Mouse (Mus musculus): ENCODE data around the gene Itgb5.

Itgb5 gene

DNA sequence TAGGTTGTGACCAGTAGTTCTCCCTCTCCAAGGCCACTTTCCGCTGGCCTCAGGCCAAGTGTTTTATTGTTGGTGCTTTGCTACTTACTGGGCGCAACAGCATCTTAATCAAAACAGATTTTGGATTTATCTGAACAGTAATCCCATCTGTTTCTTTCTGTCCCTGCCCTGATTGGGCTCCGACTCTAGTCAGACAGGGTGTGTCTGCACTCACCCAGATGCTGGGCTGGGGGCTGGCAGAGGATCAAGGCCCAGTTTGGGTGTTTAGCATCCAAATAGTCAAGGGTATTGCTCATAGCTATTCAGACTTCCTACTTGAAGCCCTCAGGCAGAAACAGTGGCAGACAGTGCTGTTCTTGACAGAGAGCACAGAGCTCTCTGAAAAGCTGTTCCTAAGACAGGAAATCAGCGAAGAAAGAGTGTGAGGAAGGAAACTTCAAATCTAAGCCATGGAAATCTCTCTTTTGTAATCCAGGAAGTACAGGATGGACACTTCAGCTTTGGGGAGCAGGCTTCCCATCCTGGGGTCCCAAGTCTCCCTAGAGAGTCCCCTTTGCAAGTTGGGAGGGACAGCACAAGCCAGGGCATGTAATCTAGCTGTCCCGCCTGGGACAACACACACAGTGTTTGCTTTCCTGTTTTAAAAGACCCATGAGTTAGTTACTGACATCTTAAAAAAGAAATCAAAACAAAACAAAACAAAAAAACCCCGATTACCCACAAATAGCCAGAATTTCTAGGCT, 48.7 kb downstream of the Itgb5 start:
- DNase-seq (ENCODE audit: low spot score) = peak; percentile 65

DNA sequence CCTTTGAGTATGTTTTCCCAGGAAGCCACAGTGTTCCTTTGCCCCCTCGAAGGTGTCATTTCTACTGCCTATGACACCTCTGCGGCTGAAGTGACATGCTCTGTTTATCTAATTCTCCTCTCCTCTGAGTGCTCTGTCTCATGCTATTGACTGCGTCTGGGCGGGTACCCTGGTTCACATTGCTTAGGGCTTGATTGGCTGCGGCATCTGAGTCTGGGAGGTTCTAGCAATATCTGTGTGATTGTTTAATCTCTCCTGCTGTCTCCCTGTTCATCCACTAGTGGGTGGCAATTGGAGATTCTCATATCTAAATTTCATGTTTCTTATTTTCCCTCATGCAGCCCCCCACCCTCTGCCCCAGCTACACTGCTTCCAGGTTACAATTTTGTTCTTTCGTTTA, 49.6 kb downstream of the Itgb5 start:
- no peak for DNase-seq (ENCODE audit: low spot score)

DNA sequence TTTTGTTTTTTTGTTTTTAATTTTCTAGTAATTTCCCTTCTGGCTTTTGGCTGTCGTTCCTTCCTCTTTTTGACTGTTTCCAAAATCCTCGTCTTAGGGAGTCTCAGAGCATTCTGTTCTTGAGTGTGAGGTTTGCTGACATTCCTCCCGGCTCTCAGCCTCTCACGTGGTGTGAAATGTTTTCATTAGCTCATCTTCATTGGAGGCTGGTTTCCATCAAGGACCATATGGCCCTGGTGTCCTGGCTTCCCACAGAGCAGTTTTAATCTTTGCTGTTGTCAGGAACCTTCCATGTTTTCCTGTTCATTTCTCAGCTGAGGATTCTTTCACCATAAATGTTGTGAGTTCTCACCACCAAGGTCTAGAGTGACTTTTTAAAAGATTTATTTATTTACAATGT, 50.1 kb downstream of the Itgb5 start:
- no peak for DNase-seq (ENCODE audit: low spot score)

DNA sequence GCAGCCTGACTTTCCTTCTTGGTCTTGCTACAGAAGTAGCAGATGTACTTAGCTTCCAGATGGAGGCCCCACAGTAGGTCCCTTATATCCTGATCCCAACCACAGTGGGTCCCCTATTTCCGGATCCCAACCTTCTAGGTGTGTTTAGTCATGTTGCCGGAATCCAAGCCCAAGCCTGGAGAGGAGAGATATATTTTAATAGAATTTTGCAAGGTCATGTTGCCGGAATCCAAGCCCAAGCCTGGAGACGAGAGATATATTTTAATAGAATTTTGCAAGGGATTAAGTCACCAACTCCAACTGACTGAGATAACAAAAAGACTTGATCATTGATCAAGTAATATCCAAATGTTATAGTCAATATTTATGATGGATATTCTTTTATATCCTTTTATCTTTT, 51.3 kb downstream of the Itgb5 start:
- no peak for DNase-seq (ENCODE audit: low spot score)

DNA sequence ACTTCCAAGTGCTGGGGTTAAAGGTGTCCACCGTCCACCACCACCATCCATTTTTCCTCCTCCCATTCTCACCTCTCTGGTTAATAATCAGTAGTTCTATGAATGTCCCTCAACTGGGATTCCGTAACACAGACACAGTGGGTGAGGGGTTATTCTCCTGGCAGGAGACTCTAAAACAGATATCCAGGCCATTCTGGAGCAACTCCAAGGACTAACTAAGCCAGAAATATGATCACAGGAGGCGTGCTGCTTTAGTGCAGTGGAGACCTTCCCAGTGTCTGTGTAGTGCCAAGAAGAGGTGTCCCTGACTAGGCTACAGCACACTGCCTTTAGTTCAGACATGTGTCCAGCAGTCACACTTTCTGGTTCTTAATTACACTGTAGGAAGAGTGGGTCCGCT, 53.1 kb downstream of the Itgb5 start:
- DNase-seq (ENCODE audit: low spot score) = no peak

DNA sequence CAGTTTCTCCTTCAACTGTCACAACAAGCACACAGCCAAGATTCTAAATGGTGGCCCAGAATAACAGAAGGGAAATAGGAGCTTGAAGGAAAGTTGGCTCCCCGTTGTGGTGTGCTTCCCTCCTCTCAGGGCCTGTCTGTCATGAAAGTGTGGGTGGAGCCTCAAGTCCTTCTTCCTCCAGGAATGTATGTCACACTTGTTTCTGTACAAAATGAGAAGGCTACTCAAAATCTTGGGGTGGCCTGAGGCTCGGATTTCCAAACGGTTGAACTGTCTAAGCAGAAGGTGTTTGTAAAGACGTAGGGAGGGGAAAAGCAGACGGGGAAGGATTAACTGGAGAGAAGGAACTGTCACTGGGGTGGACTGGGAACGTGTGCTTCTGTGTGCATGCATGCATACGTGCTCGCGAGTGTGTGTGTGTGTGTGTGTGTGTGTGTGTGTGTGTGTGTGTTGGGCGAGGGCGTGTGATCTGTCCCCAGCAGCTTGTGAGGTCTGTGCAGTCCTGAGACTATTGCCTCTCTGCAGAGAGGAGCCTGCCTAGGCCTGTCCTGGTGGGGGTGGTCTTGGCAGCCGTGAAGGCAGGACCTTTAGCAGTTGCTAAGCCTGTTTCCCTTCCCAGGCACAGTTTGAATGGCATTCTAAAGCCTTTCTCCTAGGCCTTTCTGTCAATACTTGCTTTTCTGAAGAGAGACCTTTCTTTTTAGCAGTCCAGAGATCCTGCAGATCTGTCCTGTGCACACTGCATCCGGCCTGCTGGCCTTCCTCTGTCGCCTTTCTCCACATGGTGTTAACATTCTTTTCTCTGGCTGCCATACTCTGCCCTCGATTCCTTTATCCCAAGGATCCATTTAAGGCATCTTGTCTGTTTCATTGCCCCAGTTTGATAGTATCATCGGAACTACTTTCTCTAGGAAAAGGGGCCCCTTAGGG, 53.8 kb downstream of the Itgb5 start:
- peak; percentile 45 for DNase-seq (ENCODE audit: low spot score)

DNA sequence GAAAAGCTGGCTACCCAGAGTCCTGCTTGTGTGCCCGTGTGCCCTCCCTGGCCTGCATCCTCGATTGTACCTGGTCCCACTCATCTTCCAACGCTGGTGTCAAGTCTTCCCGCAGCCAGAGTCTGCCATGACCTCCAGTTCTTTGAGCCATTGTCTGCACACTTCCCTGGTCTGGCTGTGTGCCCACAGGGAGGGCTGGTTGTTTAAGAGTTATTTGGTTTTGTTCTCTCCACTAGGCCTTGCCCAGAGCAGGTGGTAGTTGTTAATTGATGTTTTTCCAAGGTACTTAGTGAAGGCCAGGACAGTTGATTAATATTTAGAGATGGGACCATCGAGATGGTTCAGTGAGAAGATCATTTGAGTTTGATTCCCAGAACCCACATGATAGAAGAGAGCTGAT, 54.7 kb downstream of the Itgb5 start:
- no peak for DNase-seq (ENCODE audit: low spot score)

DNA sequence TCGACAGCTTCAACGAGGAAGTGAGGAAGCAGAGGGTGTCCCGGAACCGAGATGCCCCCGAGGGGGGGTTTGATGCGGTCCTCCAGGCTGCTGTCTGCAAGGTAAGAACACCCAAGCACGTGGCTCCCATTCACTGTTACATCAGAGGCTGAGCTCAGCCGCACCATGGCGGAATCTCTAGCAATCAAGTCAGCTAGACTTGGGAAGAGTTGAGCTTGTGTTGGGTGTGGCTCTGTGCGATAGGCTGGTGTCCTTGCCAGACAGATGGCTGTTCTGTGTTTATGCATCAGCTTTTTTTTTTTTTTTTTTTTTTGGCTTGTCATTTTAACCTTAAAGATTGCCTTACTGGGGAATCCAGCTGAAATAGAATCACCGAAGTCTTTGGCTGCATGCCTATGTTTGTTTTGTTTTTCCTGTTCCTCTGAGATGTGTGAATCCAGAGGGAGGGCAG, 55.6 kb downstream of the Itgb5 start:
- no peak for DNase-seq (ENCODE audit: low spot score)

DNA sequence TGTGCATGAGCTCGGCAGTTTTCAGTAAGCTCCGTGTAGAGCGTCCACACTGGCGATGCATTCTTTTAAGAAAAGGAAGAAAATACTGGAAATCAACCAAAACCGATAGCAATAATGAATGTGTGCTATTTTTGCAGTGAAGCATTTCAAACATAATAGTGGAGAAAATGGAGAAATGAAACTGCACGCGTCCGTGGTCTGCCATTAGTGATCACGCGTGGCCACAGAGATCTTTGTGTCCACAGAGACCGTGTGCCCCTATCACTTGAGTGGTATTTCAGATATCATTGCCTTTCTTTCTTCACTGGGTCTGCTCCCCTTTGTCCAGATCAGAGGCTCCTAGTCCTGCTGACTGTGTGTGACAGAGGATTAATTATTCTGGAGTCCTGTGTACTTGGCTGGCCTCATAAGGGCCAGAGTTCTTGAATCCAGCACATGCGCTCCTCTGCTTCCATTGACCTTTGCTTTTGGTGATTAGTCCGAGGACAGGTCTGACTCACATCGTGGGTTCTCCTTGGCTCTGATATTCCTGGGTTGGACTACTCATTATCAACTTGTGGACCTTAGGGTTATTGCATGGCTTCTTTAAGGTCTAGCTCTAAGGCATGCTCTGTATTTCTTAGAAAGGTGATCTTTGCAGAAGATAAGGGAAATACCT, 56.3 kb downstream of the Itgb5 start:
- DNase-seq (ENCODE audit: low spot score) = no peak

DNA sequence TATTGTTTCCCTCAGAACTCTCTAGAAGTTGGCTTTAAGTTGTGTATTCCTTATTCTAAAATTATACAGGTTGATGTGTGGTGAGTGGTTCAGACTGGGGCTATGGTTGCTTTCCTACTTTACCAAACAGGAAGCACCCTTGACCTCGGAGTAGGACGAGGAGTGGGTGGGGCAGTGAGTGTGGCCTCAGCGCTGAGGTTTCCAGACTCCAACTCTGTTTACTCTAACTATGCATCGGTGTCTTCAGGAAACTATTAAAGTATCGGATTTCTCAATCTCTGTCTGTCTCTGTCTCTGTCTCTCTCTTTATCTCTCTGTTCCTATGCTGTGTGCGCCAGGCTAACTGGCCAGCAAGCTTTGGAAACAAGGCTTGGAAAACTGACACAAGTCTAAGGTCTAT, 57.2 kb downstream of the Itgb5 start:
- DNase-seq (ENCODE audit: low spot score) = no peak

DNA sequence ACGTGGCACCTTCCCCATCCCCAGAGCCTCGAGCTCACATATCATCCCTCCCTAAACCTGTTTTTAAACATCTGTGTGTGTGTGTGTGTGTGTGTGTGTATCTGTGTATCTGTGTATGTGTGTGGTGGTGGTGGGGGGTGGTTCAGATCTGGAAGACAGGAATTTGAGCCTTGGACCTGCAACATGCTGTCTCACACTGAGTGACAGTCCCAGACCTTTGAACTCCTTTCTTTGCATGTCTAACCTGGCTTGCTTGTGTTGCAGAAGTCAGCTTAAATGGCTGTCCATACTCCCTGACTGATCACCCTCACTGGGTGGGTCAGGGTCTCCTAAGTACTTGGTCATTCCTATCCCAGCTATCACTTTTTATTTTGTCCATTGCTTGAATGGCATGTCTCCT, 58.5 kb downstream of the Itgb5 start:
- DNase-seq (ENCODE audit: low spot score) = no peak

DNA sequence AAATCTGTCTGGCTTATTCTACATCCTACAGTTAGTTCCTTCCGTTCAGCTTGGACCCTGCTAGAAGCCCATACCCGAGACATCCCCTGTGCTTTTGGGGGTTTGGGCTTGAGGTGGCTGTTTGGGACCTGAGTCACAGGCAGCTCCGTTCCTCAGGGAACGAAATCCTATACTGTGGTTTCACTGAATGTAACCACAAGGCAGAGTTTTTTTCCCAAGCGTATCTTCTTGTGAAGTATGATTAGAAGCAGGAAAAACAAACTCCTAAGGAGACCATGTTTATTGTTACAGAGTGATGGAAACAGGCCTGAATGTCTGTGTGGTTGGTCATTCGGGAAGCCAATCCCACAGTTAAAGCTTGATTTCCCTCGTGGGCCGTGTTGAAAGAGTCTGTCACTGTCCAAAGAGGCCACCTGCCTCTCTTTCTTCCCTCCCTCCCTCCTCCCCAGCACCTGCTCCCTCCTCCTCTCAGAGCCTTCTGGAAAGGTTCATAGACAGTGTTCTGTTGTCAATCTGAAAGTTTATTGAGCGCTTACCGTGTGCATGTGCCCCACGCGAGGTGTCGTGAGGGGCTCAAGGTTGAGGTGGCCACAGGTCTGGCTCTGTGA, 59.6 kb downstream of the Itgb5 start:
- no peak for DNase-seq (ENCODE audit: low spot score)

DNA sequence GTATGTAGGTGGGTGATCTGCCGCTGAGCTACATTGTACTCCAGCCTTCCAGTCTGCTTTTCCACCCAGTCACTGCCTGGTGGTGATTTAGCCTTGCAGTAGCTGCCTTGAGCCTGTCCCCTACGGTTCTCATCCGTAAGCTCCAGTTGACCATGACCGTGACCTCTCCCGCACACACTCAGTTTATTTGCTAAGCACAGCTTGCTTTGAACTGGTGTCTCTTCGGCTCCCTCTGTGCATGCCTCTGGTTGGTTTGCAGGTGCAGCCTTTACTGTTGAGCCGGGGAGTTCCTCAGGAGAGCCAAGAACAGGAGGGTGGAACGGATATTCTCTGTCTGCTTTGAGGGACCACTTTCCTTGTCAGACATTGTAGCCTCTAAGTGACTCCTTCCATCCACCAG, 61.6 kb downstream of the Itgb5 start:
- DNase-seq (ENCODE audit: low spot score) = no peak

DNA sequence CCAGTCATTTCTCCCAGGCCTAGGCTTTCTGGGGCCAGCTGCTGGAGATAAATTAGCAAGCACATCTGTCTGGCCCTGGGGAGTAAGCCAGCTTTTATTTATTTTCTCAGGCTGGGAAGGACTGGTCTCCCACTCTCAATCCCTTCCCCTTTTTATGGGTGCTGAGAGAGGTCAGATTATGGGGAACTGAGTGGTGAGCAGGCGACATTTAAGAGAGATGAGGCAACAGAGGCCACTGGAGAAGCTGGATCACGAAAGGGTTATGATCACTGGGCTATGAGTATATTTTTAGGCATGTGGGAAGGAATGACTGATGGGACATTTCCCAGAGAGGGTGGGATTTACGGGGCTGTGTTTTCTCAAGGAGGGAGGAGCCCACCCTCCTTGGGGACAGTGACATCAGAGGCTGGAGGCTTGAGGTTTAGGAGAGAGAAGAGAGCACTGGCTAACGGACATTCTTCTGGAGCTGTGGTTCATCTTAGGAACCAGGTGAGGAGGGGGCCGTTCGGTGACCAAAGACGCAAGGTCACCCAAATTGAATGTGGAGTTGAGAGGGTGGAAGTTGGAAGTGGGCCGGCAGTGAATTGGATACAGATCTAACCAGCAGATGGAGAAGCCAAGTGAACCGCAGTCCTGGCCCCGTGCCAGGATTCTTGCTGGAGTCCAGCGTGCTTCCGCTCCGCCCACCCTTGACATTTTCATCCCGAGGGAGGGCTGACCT, 62.3 kb downstream of the Itgb5 start:
- peak; percentile 75 for DNase-seq (ENCODE audit: low spot score)

DNA sequence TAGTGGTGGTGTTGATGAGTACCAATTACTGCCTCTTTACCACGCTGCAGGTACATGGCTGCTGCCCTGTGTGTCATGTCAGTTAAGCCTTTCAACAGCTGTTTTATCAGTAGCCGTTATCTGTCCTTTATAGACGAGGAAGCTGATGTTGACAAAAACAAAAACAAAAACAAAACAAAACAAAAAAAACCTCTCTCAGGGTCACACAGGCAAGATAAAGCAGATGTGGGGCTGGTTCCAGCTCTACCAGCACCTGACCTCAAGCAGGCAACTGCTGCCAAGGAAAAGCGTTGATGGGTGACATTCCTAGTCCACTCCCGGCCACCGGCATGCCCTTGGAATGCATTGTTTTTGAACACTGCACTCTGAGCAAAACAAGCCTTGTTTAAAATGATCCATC, 63.1 kb downstream of the Itgb5 start:
- no peak for DNase-seq (ENCODE audit: low spot score)

DNA sequence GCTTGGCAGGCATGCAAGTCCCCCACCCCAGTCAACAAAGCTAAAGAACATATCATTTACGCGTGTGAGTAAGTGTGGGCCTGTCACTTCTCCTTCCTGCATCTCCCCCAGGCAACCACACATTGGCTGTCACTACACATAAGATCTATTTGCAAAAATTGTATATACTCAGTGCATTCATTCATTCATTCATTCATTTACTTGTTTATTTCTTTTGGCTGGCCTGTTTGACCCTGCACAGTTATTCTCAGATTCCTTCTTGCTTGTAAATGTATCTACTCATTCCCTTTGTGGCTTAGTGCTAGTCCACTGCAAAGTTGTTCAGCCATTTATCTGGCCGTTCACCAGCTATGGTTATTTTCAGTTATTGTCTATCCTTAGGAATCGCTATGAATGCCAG, 64.3 kb downstream of the Itgb5 start:
- no peak for DNase-seq (ENCODE audit: low spot score)

DNA sequence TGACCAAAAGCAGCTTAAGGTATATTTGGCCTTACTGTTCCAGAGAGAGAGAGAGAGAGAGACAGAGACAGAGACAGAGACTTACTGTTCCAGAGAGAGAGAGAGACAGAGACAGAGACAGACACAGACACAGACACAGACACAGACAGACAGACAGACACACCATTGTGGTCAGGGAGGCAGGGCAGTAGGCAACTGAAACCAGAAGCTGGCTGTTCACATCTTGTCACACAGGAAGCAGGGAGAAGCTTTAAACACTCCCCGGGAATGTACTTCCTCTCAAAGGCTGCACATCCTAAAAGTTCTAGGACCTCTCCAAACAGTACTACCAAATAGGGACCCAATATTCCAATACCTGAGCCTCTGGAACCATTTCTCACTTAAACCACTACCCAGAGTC, 65.0 kb downstream of the Itgb5 start:
- DNase-seq (ENCODE audit: low spot score) = no peak

DNA sequence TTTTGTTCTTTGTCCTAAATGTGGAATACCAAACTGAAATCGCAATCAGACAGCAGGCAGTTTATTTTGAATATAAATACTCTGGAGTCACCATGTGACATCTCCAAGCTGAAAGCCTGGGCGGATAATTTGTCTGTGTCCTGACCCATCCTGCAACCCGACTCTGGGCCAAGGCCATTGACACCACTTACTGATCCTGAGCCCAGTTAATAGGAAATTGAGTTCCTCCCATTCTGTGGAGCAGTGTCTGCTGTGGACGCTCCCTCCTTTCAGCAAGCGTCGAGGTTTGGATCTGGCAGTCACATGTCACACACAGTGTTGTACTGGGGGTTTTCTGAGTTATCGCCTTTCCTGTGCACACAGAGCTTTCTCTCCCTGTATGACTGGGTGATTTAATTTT, 66.2 kb downstream of the Itgb5 start:
- no peak for DNase-seq (ENCODE audit: low spot score)

DNA sequence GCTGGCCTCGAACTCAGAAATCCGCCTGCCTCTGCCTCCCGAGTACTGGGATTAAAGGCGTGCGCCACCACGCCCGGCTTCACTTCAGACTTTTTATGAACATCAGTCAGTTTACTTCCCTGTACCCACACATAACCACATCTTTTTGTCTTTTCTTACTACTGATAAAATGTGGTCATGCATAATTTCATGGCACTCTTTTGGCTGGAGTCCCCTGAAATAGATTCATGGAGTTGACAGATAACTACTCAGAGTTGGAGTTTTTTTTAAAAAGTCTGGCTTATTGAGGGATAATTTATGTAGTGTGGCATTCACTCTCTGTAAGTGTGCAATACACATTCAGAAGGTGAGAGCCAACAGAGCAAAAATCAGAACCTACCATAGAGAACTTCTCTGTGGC, 67.3 kb downstream of the Itgb5 start:
- no peak for DNase-seq (ENCODE audit: low spot score)

DNA sequence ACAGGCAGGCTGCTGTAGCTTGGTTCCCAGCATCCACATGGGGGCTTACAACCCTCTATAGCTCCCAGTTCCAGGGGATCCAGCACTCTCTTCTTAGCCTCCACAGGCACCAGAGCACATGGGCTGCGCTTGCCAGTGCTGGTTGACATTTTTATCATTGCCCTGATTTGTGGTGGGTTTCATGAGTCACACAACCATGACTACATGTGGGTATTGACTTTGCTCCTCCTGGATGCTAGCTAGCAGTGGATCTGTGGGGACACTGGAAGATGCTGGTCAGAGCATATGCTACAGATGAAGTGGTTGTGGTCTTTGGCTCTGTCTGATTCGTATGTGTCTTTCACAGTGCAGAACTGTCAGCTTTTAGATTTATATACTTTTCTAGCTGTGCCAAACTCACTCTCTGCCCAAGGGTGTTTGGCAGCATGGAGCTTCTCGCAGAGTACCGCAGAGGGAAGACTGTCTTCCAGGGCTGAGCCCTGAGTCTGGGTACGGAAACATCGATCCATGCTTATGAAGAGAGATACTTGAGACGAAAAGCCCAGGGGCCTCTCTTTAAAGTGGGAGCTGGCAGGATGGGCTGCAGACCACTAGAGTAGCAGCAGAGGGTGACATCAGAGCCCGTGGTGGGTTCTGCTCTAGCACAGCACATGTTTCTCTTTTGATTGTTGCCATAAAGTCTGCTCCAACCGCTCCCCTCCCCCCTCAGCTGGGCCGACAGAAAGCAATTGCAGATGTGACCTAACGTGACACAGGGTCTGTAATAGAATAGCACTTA, 74.4 kb downstream of the Itgb5 start:
- no peak for DNase-seq (ENCODE audit: low spot score)

DNA sequence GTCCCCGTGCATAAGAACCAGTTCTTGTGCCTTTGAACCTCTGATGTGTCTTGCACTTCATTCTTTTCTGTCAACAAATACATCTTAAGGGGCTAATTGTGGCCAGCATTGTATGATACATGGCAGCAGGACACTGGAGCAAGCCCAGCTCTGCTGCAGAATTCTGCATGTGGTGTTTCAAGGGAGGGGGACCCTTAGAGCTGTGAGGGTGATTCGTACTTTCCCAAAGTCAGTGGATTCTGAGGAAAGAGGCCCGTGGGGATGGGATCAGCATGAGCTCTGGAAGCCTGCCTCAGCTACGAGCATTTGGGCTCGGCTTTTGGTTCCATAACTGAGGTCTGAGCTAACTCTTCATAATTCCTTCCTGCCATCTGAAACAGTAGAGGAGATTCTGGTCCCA, 75.1 kb downstream of the Itgb5 start:
- DNase-seq (ENCODE audit: low spot score) = no peak
